Mouse (Mus musculus) erythroblast, embryonic 14.5 days (primary cell): ENCODE results near the gene Tnfsfm13.

Experiments
- GATA1 ChIP-seq: IDR thresholded peaks from 2 replicates; pipeline ENCODE4 v1.6.1; 2012; ENCODE audit warnings: low read length, inconsistent platforms, mixed read lengths
- TAL1 ChIP-seq: IDR thresholded peaks from 3 replicates; pipeline ENCODE4 v1.6.1; 2012; ENCODE audit warnings: low read length, inconsistent platforms, mixed read lengths

GRCm38 (mm10) chr11:69663795-69664194 lies 32.1 kb downstream of the Tnfsfm13 start:
- TF ChIP-seq GATA1 (no peak), TAL1 (no peak)
